Mouse (Mus musculus): ENCODE results near the gene Tgfb1i1. TPM values are rescaled to one million over a fixed set of nuclear protein-coding genes. Genes with fewer than 3 reads are reported as not detected.
A peak's percentile ranks its signal among the peaks of the same experiment; 100 is the strongest.

Gene Tgfb1i1
- total RNA-seq, 4 experiments from 2014 or later = 16.0 to 17.2 (median 16.5) TPM

- no peak for DNase-seq (ENCODE audit: low spot score in 2 of 2)
Measured at GRCm38 (mm10) chr7:128244410-128245025, 2.1 kb upstream of the Tgfb1i1 start.

GRCm38 (mm10) chr7:128245547-128245946 is 1.1 kb upstream of the Tgfb1i1 start:
- DNase-seq (ENCODE audit: low spot score in 2 of 2) = no peak

GRCm38 (mm10) chr7:128247443-128247842 is 831 bp downstream of the Tgfb1i1 start:
- DNase-seq (ENCODE audit: low spot score in 2 of 2) = peak; percentile 68 to 75

GRCm38 (mm10) chr7:128248081-128249042 is 1.8 kb downstream of the Tgfb1i1 start:
- no peak for DNase-seq (ENCODE audit: low spot score in 2 of 2)

- DNase-seq (ENCODE audit: low spot score in 2 of 2) = no peak
Measured at GRCm38 (mm10) chr7:128249998-128250397, 3.4 kb downstream of the Tgfb1i1 start.

GRCm38 (mm10) chr7:128251946-128252345 is 5.3 kb downstream of the Tgfb1i1 start:
- DNase-seq (ENCODE audit: low spot score in 2 of 2) = no peak

GRCm38 (mm10) chr7:128252609-128253008 is 6.0 kb downstream of the Tgfb1i1 start:
- peak in 1 of 2 experiments; percentile 84 for DNase-seq (ENCODE audit: low spot score in 2 of 2)

GRCm38 (mm10) chr7:128254978-128255377 is 8.4 kb downstream of the Tgfb1i1 start:
- no peak for DNase-seq (ENCODE audit: low spot score in 2 of 2)

GRCm38 (mm10) chr7:128255757-128256156 is 9.1 kb downstream of the Tgfb1i1 start:
- DNase-seq (ENCODE audit: low spot score in 2 of 2) = no peak

GRCm38 (mm10) chr7:128256783-128257334 is 10.2 kb downstream of the Tgfb1i1 start:
- DNase-seq (ENCODE audit: low spot score in 2 of 2) = no peak

GRCm38 (mm10) chr7:128265411-128265810 is 18.8 kb downstream of the Tgfb1i1 start, which contains the start of gene Slc5a2:
TSS of gene Slc5a2 (plus strand) at chr7:128265657.
- no peak for DNase-seq (ENCODE audit: low spot score in 2 of 2)

GRCm38 (mm10) chr7:128266056-128266455 is 19.4 kb downstream of the Tgfb1i1 start:
- DNase-seq (ENCODE audit: low spot score in 2 of 2) = no peak

GRCm38 (mm10) chr7:128267391-128267790 is 20.8 kb downstream of the Tgfb1i1 start:
- no peak for DNase-seq (ENCODE audit: low spot score in 2 of 2)

- DNase-seq (ENCODE audit: low spot score in 2 of 2) = no peak
Measured at GRCm38 (mm10) chr7:128267813-128268212, 21.2 kb downstream of the Tgfb1i1 start.

GRCm38 (mm10) chr7:128270431-128270850 is 23.8 kb downstream of the Tgfb1i1 start:
- DNase-seq (ENCODE audit: low spot score in 2 of 2) = no peak

GRCm38 (mm10) chr7:128271496-128271895 is 24.9 kb downstream of the Tgfb1i1 start:
- no peak for DNase-seq (ENCODE audit: low spot score in 2 of 2)

GRCm38 (mm10) chr7:128276051-128276450 is 29.4 kb downstream of the Tgfb1i1 start:
- no peak for DNase-seq (ENCODE audit: low spot score in 2 of 2)

- DNase-seq (ENCODE audit: low spot score in 2 of 2) = no peak
Measured at GRCm38 (mm10) chr7:128279750-128280149, 33.1 kb downstream of the Tgfb1i1 start.

- DNase-seq (ENCODE audit: low spot score in 2 of 2) = no peak
Measured at GRCm38 (mm10) chr7:128281765-128282164, 35.2 kb downstream of the Tgfb1i1 start.

- DNase-seq (ENCODE audit: low spot score in 2 of 2) = no peak
Measured at GRCm38 (mm10) chr7:128282532-128283244, 36.1 kb downstream of the Tgfb1i1 start.

- DNase-seq (ENCODE audit: low spot score in 2 of 2) = no peak
Measured at GRCm38 (mm10) chr7:128284047-128284446, 37.4 kb downstream of the Tgfb1i1 start.

Data from left cerebral cortex, adult 8-10 months (tissue).